Mouse (Mus musculus): ENCODE measurements around the gene Trappc10. TPM values are rescaled to one million over a fixed set of nuclear protein-coding genes. Genes with fewer than 3 reads are reported as not detected.
A peak's percentile ranks its signal among the peaks of the same experiment; 100 is the strongest.

Trappc10 gene
- total RNA-seq (2021) = 10 to 100 TPM; 42.4 to 44.6 TPM
- long read RNA-seq, experiment 1, partial matches to known transcripts = 1 of 1 reads
- long read RNA-seq, experiment 1, other reads (novel, unspliced or antisense) = 0 of 1 reads
- long read RNA-seq, experiment 2 = 0 reads

DNA sequence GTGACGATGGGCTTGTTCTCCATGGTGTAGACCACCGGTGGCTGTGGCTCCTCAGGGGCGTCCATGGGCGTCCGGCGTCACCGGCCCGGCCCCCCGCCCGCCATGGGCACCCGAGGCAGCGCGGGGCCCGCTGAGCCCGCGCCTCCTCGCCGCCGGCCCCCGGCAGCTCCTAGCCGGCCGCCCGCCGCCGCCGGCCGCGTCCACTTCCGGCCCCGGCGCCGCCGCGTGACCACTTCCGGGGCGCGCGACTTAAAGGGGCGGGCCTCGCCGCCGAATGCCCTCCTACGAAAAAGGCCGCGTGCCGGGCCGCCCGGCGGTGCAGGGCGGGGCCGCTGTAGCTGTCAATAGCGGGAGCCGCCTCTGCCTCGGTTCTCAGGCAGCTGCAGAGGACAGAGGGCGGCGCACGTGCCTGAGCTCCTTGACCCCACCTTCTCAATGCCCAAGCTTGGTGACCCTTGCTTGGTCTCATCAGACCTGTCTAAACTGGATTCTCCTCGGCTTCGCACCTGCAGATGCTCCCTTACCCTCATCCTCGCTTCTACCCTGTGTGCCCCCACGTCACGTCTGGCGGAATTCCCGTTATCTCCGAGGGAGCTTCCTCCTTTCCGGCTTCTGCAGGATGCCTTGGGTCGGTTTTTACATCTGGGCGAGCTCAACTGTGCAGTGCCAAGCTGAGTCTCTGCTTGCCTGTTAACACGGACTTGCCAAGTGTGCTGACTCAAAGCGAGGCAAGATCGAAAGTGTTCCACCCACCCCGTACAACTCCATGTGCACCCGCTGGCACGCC is at the start of gene Trappc10:
Gene Trappc10, minus strand, starts transcription at position 204 of the 787 bp plus-strand sequence.
- DNase-seq (ENCODE audit: low spot score in 2 of 2) = peak; percentile 79 to 87

DNA sequence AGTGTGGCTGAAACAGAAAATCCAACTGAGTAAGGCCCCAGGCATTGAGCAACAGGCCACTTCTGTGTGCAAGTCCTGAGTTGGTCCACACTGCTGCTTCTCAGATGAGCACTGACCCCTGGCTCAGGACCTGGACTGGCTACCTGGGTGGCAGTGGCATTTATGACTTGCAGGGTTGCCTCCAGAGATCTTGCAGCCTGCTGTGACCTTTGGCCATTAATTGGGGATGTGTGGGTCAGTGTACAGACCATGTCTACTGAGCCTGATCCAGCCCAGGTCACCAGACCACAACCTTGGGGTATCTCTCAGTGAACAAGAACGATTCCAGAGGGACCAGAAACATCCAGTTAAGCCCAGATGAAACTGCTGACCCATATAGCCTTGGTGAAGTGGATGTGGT is 49.1 kb upstream of the Trappc10 start:
- DNase-seq (ENCODE audit: low spot score in 2 of 2) = no peak

DNA sequence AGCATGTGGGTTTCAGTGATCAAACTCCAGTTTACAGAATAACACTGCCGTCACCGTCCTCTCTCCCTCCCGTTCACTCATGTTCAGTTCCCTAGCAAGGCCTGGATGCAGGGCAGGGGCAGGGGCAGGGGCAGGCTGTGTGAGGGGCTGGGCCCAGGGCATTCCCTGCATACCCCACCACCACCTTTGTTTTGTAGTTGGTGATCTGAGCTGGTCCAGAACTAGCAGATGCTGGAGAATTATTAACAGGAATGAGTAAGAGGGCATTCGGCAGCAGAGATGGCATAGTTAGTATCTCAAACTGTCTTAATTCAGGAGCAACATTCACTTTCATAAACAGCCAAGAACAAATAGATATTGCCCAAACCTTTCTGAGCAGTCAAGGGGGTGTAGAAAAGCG is 47.9 kb upstream of the Trappc10 start:
- DNase-seq (ENCODE audit: low spot score in 2 of 2) = no peak

DNA sequence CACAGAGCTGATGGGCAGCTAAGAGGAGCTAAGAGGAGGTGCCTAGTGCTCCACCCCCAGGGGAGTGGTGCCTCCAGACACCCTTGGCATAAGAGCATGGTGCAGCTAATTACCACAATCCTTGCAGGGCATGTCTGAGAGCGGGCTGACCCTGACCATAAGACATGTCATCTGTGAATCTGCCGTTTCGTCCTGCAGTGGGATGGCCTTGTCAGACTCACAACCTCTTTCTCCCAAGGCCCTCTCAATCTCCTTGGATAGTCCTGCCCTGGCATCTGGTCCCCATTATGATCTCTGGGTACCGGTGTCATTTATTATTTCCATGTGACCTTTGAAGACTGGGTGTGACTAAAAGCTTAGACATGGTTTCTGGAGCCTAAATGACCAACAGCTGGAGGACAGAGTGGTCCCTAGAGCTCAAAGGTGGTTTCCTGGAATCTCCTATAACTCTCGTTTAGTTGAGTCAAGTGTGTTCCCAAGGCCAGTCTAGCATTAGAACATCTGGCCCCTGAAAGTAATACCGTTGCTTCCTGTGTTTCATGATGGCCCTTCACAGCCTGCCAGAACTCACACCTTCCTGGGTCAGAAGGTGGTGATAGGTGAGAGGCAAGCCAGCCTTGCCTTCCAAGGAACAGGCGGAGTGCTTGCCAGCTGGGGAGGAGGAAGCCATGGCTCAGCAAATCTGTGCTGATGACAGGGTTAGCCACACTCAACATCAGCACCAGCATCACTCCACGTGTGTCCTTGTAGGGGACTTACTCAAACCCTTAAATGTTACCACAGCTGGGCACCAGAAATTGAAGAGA is 46.5 kb upstream of the Trappc10 start:
- DNase-seq (ENCODE audit: low spot score in 2 of 2) = no peak

DNA sequence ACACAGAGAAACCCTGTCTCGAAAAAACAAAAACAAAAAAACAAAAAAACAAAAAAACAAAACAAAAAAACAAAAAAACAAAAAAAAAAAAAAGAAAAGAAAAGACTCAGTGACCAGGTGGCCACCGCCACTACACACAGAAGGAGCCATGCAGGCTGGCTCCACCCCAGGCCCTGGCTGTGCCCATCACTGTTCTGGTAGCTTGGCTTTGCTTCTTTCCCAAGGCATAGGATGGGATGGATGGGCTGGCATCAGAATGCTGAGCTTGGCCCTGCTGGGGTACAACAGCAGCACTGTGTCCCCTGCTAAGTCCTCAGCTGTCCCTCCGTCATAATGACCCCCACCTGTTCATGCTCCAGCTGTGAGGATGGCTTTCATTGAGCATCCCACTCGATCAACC is 44.5 kb upstream of the Trappc10 start:
- DNase-seq (ENCODE audit: low spot score in 2 of 2) = no peak

DNA sequence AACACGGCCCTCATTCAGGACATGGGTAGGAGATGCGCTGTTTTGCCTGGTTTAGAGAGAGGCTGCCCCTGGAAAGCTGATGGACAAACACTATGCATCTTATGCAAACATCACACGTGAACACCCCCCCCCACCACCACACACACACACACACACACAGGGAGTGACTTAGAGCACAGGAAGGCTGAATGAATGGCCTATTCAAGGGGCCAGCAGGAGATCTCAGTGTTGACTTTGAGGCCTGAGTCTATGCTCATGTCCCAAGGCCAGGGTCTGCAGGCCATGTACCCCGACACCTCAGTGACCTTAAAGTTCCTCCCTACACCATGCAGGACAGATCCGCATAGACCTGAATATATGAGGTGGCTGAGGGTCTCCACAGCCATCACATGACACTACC is 43.7 kb upstream of the Trappc10 start:
- no peak for DNase-seq (ENCODE audit: low spot score in 2 of 2)

DNA sequence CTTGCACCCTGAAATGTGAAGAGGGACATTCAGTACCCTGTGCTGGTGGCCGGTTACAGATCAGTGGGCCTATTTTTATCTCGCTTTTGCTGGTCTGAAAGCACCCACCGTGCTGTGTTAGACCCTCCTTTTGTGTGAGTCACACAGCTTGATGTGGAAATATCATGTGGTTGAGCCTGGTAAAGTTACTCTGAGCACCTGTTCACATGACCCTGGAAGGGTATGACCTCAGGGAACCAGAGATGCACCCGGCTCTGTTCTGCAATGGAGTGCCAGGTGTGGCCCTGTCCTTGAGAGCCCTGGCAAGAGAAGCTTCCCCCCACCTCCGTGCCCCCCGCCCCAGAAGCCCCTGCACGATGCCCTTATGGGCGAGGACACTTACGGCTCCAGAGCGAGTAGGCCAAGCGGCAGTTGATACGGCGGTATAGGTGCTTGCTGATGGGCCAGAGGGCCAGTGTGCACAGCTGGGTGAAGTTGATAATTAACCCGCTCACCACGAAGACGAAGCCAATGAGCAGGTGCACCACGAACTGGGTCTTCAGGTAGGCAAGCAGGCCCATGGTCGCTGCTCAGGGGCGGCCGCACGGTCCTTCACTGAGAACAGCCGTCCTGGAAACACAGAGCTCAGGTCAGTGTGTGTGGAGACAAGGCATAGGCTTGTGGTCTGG is 43.2 kb upstream of the Trappc10 start:
- DNase-seq (ENCODE audit: low spot score in 2 of 2) = no peak

DNA sequence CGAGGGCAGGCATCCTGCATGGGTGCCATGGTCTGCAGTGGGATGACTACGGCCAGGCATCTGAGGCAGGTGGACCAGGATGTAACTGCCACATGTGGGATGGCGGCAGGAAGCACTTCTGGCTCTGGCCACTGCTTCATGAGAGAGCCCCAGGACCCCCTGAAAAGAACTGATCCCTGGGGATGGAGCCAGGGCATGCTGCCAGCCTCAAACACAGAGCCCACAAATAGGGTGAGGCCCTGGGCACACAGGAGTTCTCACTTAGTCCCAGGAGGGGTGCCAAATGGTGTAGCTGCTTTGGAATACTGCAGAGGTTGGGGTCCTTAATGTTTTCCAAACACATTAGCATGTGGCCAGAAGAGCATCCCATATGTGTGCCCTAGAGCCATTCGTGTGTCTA is 41.5 kb upstream of the Trappc10 start:
- DNase-seq (ENCODE audit: low spot score in 2 of 2) = no peak

DNA sequence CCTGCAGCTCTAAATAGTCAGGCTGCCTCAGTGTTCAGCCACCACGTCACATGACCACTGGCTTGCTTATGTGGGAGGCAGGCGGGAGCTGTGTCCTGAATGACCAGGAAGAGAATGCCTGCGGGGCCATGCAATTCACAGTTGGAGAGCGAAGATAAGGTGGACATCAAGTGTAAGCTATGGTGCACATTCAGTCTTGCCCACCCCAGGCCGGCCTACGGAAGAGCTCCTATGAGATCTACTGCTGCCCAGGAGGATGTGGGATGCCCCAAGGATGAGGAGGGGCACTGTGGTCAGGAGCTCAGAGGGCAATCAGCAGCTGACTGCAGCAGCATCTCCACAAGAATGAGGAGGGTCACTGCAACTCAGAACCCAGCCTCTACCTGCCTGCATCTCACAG is 41.0 kb upstream of the Trappc10 start:
- no peak for DNase-seq (ENCODE audit: low spot score in 2 of 2)

DNA sequence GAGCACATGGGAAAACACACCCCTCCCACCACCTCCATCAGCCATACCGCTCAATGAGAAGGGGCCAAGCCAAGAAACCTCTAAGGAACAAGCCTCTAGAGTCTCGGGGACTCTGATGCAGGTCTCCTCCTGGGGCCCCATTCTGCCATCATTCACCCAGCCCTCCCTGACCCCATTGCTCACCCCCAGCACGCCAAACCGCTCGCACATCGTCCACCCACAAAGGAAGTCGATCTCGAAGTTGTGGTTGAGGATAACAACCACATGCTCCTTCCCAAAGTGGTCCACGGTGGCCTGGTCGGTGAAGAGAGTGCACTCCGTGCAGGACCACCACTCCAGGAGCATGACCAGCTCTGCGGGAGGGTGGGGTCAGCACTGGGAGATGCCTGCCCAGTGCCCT is 40.4 kb upstream of the Trappc10 start:
- no peak for DNase-seq (ENCODE audit: low spot score in 2 of 2)

DNA sequence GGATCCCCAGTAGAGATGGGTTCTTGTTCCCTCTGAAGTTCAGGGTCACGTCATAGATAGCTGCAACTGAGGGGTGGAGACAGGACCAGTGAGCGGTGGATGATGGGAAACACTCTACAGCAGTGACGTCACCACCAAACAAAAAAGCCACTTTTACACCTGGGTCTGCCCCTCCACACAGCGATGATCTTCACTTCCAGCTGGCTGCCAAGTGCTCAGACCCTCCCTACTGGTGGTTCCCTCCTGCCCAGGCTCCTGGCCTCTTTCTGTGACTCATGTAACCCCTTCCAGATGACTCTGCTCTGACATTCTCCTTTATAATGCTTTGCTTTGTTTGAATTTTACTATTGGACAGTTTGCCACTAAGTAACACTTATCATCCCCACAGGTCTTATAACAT is 38.0 kb upstream of the Trappc10 start:
- DNase-seq (ENCODE audit: low spot score in 2 of 2) = no peak

DNA sequence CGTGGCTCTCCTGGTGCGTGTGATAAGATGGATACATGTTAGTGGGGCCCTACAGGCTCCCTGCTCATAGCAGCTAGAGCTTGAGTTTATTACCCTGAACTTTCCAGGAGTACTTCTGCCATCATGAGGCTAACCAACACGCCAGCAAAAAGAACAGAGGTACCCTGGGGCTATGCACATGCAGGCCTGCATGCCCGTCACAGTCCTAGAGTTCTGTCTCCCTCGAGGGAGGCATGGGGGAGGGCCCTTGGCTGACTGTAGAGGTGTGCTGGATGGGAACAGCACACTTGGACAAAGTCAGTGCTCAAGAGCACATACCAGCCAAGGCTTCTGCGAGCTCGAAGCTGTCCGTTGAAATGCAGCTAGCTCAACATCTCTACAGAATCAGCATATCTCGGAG is 36.0 kb upstream of the Trappc10 start:
- DNase-seq (ENCODE audit: low spot score in 2 of 2) = no peak

DNA sequence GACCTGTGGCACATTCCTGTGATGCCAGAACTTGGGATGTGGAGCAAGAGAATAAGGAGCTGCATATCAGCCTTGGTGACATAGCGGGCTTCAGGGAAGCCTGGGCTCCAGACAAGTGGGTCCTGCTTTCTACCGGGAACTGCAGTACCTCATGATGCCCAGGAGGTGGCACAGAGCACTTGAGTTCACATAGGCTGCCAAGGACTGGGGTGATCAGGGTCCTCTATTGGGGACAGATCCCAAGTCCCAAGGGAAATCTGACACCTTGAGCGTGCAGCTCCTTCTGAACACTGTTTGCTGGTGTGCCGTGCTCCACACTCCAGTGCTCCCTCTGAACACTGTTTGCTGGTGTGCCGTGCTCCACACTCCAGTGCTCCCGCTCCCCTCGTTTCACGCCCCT is 34.8 kb upstream of the Trappc10 start:
- DNase-seq (ENCODE audit: low spot score in 2 of 2) = peak in 1 of 2 experiments; percentile 35

DNA sequence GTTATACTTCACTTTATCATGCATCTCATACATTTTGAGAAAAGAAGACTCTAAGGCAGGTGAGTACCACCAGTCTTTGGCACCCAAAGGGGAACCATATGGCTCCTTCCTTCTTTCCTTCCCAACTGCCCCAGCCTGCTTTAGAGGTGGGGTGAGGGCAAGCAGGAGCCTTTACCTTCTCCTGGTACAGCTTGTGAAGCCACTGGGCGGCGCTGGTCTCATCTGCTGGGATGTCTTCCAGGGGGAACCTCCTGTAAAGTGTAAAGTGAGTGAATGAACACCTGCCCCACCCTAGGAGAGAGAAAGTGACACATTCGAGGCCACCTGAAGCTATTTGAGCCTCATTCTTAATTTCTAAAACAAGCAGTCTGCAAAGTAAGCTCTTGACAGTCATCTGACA is 33.4 kb upstream of the Trappc10 start:
- no peak for DNase-seq (ENCODE audit: low spot score in 2 of 2)

DNA sequence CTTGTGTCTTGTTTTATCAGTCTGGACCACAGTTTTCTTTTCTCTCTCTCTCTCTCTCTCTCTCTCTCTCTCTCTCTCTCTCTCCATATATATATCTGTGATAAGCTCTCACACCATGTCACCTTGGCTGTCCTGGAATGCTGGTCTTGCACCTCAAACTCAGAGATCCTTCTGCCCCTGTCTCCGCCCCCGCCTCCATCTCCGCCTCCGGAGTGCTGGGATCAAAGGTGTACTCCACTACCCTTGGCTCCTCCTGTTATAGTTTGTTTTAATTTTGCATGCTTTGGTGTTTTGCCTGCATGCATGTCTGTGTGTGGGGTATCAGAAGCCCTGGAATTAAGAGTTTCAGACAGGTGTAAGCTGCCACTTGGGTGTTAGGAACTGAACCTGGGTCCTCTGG is 31.8 kb upstream of the Trappc10 start:
- DNase-seq (ENCODE audit: low spot score in 2 of 2) = no peak

DNA sequence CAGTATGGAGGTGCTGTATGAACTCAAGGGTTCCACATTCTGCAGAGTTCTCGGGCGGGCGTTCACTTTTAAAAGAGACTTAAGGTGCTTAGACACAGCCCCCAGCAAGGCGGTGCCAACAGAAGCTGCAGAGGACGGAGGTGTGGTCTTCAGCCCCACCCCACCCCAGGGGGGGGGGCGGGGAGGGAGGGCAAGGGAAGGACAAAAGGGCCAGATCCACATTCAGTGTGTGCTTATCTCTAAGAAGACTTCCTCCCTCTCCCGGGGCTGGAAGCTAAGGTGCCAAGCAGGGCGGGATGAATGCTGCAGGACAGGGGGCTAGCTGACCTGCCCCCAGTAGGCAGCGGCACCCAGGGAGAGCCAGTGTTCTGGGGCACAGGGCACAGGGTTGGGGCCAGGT is 28.5 kb upstream of the Trappc10 start:
- DNase-seq (ENCODE audit: low spot score in 2 of 2) = no peak

DNA sequence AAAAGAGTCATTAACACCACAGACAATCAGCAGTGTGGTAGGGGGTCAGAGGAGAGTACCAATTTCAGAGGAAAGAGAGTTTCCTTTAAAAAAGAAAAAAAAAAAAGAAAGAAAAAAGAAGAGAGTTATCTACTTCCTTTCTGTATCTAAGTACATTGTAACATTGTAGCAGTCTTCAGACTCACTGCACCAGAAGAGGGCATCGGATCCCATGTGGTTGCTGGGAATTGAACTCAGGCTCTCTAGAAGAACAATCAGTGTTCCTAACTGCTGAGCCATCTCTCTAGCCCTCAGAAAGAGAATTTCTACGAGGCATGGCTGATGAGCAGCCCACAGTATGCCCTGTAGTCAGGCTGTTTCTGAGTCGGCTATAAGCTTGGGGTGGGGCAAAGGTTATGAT is 21.4 kb upstream of the Trappc10 start:
- no peak for DNase-seq (ENCODE audit: low spot score in 2 of 2)

DNA sequence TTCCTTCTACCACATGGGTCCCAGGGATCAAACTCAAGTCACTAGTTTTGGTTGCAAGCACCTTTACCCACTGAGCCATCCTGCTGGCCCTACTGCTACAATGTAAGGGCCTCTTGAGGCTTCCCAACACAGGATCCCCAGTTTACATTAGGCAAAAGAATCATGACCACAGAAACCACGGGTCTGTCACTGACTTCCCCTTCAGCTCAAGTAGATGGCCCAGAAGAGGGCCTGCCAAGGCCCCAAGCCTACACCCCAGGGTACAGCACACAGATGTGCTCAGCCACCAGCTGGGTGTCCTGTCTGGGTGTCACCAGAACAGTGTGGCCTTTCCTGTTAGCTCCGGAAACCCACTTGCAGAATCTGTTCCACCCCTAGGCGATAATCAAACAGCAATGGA is 20.3 kb upstream of the Trappc10 start:
- no peak for DNase-seq (ENCODE audit: low spot score in 2 of 2)

DNA sequence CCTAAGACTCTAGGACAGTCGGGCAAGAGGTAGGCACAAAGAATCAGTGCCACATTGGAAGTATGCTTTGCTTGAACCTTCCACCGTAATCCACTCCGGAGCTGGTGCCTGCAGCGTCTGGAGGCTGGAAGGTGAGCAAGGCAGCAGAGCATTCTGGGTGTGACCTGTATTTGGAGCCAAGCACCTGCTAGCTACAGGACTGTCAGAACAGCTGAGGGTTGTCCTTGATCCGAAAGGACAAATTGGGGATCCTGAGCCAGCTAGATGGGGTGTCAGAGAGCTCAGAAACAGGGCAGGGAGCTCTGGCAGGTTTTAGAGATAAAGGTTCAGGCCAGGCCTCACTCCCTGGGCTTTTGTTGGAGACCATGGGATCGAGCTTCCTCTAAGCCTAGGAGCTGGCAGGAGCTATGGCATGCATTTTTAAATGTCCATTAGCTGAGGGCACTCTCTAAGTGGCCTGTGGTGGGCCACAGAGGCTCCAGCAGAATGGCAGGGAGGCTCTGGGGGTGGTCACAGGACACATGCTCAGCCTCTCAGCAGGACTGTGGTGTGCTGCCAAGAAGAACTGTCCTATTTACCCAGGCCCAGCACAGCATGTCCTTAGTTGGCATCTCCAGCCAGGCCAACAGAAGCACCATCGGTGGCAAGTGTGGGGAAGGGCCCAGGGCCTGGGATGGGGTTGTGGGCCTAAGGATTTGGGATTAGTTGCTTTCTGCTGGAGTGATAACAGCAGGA is 16.6 kb upstream of the Trappc10 start:
- DNase-seq (ENCODE audit: low spot score in 2 of 2) = no peak

DNA sequence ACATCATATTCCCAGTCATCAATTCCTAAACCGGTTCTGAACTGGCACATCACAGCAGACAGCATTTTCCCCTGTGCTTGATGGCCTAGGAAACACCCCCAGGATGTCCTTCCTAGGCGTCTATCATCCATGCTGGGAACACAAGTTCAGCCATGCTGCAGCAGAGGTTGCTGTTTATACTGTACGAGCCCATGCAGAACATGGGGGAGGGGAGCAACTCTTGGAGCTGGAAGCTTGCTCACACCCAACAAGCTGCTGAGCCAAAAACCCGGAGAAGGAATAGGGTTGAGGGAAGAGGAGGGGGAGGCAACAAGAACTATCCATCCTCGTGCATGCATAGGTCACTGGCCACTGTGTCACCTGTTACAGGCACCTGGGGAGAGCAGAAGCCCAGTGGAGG is 15.9 kb upstream of the Trappc10 start:
- DNase-seq (ENCODE audit: low spot score in 2 of 2) = no peak

DNA sequence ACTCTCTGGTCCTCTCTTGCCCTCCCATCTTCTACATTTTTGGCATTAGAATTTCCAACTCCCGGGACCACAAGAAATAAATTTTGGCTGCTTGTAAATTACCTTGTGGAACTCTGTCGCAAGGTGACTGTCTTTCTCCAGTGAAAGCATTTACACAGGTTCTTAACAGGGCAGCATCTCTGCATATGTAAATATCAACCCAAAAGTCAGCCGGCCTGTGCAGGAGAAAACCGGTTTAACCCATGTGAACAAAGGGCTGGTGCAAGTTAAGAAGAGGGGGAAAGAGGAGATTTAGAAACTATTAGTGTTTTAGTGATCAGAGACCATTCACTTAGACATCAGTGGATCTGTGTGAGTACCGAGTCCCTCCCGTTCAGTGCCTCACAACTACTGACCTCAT is 15.3 kb upstream of the Trappc10 start:
- no peak for DNase-seq (ENCODE audit: low spot score in 2 of 2)

Data from gastrocnemius, postnatal 4 days (tissue).